Mouse (Mus musculus): ENCODE results near the gene 1700047I17Rik2.
"Not testable (repeated sequence)": the region's sequence is repeated elsewhere in the genome, so short reads cannot be mapped to it uniquely, and the experiment has no call there.

The 1700047I17Rik2 gene

DNA sequence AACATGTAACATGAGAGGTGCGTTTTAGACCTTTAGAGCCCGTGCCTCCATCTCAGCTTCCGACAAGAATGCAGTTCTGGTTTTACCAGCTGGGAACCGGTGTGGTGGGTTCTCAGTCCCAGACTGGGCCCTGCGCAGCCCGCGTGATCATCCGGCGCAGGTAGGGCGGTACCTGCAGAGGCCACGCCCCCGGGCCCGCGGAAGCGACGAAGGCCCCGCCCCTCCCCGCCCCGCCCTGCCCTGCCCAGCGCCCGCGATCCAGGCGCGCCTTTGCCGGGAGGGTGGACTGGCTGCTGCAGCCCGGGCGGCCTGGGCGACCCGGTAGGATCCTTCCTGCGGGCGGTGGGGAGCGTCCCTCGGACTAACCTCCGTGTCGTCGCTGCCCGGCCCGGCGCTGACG lies at the start of gene 1700047I17Rik2:
TSS of gene 1700047I17Rik2 (plus strand) at position 287 of the 400 bp plus-strand sequence.
- not testable (repeated sequence) for DNase-seq (ENCODE audit: low spot score in 2 of 2)

DNA sequence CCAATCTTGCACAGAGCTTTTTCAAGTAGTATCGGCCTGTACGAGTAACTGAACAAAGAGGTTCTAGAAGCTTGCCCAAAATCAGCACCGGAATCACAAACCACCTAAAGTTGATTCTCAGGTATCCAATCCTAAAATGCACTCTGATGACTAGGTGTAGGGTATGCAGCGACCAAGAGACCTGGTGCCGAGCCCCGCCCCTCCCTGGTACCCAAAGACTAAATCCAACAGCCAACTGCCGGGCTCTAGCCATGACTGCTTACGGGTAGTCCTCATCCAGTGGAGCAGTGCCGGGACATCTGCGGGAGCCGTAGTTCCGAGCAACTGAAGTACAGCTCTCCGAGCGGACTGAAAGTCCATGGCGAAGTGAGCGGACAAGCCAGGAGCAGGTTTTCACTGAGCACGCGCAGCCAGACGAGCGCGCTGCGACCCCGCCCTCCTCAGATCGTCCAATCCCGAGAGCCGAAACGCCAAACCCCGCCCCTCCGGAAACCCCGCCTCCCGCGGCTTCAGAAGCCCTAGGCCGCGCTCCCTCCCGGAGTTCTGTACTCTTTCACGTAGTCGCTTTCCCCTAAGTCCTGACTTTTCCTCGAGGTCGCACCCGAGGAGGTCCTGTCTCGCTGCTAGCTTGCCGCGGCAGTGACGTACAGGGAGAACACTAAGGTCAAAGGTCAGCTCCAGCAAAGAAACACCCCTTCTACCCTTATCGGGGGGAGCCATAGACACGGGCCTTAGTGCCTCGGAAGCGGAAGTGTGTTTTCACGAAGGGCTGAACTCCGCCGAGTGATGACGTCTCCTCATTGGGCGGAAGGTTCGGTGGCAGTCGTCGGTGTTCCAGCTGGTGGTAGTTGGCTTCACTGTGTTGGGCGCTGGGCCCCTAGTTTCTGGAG lies 44.6 kb upstream of the 1700047I17Rik2 start, which contains the start of gene Srp54b:
TSS of gene Srp54b (plus strand) at position 546 of the 890 bp plus-strand sequence.
- DNase-seq (ENCODE audit: low spot score in 2 of 2) = not testable (repeated sequence)

DNA sequence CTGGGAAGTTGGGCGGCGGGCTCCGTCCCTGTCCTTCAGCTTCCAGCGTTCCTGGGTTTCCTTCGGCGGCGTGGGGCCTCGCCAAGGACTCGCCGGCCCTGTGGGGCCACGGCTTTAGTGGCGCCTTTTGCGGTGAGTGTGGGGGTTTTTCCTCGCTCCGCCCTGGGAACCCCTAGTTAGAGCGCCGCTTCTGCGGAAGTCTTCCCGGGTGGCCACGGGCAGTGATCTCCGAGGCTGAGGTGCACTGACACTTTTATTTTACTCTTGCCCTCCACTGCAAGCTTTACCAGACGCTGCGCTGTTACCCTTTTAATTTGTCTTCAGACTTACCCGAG lies 44.0 kb upstream of the 1700047I17Rik2 start:
- DNase-seq (ENCODE audit: low spot score in 2 of 2) = not testable (repeated sequence)

DNA sequence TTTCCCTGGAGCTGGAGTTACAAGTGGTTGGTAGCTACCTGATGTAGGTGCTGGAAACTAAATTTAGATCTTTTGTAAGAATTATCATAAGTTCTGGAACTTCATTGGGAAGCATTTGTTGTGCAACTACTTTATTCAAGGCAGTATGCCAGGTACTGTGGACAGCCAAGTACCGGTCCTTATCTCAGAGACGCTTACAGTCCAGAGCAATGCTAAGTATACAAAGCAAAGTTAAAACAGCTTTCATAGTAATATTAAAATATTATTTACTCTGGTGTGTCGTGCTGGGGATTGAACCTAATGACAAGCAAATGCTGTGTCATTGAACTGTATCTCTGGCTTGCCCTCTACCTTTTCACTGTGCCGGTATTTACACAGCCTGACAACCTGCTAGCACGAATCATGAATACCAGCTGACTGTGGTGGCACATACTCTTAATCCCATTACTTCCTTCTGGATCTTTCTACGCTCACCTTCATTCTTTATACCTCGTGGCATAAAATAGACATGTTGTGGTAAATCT lies 32.3 kb upstream of the 1700047I17Rik2 start:
- not testable (repeated sequence) for DNase-seq (ENCODE audit: low spot score in 2 of 2)

DNA sequence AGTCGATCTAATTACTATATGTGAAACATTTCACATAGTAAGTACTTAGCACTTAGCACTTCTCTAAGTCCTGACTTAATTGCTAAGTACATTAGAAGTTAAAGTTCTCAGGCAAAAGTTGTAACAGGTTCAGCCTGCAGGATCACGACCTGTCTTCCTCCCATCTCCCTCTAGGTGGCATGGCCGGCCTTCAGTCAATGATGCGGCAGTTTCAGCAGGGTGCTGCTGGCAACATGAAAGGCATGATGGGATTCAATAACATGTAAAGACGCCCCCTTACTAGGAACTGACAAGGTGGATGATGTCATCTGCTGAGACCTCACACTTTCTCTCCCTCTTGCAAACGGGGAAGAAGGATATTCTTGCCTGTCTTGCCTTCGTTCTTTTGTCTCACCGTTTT lies 11.7 kb upstream of the 1700047I17Rik2 start:
- DNase-seq (ENCODE audit: low spot score in 2 of 2) = not testable (repeated sequence)

DNA sequence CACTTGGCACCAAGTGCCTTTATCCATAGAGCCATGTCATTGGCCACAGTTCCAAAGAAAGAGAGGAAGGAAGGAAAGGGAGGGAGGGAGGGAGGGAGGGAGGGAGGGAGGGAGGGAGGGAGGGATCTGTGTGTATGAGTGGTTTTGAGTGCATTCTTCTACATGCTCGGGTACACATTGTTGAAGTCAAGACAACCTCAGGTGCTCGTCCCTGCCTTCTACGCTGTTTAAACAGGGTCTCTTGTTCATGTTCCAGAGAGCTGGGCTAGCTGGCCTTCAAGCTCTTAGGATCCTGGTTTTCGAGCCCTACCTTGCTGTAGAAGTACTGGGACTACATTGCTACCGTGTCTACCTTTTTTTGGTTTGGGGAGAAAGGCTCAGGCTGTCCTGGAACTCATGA lies 10.3 kb upstream of the 1700047I17Rik2 start:
- not testable (repeated sequence) for DNase-seq (ENCODE audit: low spot score in 2 of 2)

DNA sequence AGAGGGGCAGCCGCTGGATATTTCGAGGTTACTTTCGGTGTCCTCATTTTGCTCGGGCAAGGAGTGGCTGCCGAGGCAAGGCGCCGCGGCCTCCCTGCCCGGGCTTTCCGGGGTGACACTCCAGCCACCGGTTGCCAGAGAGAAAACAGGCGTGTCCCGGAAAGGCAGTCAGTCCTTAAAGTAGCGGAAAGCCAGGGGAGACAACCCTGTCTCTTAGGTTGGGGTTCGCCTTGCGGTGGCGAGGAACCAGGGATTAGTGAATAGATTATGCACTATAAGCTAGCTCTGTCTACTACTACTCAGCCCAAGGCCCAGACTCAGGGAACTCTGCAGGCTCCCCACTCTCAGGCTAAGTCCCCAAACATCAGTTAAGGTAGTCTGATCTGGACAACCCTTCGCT lies 407 bp downstream of the 1700047I17Rik2 start:
- not testable (repeated sequence) for DNase-seq (ENCODE audit: low spot score in 2 of 2)

DNA sequence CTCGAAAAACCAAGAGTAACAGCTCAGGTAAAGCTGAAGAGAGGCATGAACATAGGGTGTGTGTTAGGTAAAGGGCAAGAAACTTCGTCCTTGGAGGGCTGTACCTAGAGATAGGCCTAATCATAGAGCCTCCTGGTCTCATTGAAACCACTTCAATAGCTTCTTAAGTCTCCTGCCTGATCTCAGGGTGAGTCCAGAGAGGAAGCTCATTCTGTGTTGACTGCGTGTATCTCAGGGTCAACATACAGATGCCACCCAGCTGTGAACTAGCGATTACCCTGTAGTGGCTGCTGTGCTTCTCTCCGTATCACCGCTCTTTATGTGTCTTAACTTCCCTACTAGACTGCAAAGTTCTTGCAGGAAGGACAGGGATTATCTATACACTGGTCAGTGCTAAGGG lies 13.6 kb downstream of the 1700047I17Rik2 start:
- not testable (repeated sequence) for DNase-seq (ENCODE audit: low spot score in 2 of 2)

DNA sequence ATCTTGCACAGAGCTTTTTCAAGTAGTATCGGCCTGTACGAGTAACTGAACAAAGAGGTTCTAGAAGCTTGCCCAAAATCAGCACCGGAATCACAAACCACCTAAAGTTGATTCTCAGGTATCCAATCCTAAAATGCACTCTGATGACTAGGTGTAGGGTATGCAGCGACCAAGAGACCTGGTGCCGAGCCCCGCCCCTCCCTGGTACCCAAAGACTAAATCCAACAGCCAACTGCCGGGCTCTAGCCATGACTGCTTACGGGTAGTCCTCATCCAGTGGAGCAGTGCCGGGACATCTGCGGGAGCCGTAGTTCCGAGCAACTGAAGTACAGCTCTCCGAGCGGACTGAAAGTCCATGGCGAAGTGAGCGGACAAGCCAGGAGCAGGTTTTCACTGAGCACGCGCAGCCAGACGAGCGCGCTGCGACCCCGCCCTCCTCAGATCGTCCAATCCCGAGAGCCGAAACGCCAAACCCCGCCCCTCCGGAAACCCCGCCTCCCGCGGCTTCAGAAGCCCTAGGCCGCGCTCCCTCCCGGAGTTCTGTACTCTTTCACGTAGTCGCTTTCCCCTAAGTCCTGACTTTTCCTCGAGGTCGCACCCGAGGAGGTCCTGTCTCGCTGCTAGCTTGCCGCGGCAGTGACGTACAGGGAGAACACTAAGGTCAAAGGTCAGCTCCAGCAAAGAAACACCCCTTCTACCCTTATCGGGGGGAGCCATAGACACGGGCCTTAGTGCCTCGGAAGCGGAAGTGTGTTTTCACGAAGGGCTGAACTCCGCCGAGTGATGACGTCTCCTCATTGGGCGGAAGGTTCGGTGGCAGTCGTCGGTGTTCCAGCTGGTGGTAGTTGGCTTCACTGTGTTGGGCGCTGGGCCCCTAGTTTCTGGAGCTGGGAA lies 30.5 kb downstream of the 1700047I17Rik2 start, which contains the start of gene Srp54c:
TSS of gene Srp54c (plus strand) at position 543 of the 894 bp plus-strand sequence.
- DNase-seq (ENCODE audit: low spot score in 2 of 2) = not testable (repeated sequence)

DNA sequence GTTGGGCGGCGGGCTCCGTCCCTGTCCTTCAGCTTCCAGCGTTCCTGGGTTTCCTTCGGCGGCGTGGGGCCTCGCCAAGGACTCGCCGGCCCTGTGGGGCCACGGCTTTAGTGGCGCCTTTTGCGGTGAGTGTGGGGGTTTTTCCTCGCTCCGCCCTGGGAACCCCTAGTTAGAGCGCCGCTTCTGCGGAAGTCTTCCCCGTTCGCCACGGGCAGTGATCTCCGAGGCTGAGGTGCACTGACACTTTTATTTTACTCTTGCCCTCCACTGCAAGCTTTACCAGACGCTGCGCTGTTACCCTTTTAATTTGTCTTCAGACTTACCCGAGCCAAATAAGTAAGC lies 31.1 kb downstream of the 1700047I17Rik2 start:
- peak; percentile 2 to 3 for DNase-seq (ENCODE audit: low spot score in 2 of 2)

DNA sequence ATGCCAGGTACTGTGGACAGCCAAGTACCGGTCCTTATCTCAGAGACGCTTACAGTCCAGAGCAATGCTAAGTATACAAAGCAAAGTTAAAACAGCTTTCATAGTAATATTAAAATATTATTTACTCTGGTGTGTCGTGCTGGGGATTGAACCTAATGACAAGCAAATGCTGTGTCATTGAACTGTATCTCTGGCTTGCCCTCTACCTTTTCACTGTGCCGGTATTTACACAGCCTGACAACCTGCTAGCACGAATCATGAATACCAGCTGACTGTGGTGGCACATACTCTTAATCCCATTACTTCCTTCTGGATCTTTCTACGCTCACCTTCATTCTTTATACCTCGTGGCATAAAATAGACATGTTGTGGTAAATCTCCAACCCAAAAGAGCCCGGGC lies 42.9 kb downstream of the 1700047I17Rik2 start:
- DNase-seq (ENCODE audit: low spot score in 2 of 2) = not testable (repeated sequence)

DNA sequence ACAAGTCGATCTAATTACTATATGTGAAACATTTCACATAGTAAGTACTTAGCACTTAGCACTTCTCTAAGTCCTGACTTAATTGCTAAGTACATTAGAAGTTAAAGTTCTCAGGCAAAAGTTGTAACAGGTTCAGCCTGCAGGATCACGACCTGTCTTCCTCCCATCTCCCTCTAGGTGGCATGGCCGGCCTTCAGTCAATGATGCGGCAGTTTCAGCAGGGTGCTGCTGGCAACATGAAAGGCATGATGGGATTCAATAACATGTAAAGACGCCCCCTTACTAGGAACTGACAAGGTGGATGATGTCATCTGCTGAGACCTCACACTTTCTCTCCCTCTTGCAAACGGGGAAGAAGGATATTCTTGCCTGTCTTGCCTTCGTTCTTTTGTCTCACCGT lies 62.6 kb downstream of the 1700047I17Rik2 start:
- not testable (repeated sequence) for DNase-seq (ENCODE audit: low spot score in 2 of 2)

DNA sequence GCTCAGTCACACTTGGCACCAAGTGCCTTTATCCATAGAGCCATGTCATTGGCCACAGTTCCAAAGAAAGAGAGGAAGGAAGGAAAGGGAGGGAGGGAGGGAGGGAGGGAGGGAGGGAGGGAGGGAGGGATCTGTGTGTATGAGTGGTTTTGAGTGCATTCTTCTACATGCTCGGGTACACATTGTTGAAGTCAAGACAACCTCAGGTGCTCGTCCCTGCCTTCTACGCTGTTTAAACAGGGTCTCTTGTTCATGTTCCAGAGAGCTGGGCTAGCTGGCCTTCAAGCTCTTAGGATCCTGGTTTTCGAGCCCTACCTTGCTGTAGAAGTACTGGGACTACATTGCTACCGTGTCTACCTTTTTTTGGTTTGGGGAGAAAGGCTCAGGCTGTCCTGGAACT lies 64.0 kb downstream of the 1700047I17Rik2 start:
- DNase-seq (ENCODE audit: low spot score in 2 of 2) = not testable (repeated sequence)

Data from spleen, postnatal 36 days (tissue).